Mouse (Mus musculus) neural tube, embryonic 13.5 days (tissue): Measurements from ENCODE around the gene Wnt2b. TPM values are rescaled to one million over a fixed set of nuclear protein-coding genes. Genes with fewer than 3 reads are reported as not detected.

Experiments
- ATAC-seq: fragments of 200-750 bp; cut with Nextera tagmentation; 2 replicates; pipeline ENCODE4 v1.8.0; 2017; ENCODE audit warnings: low read depth, mild to moderate bottlenecking, moderate TSS enrichment, moderate library complexity
- H3K27ac ChIP-seq: fragments of 300-500 bp; sonication (generic); replicated peaks from 2 replicates; pipeline ENCODE4 v1.5.1; 2015; ENCODE audit warnings: moderate library complexity, mild to moderate bottlenecking, inconsistent platforms
- H3K27me3 ChIP-seq: fragments of 300-500 bp; sonication (generic); 2 replicates; pipeline ENCODE4 v1.6.1; 2015; ENCODE audit warnings: mild to moderate bottlenecking, inconsistent platforms
- H3K36me3 ChIP-seq: fragments of 300-500 bp; sonication (generic); 2 replicates; pipeline ENCODE4 v1.6.1; 2015; ENCODE audit warnings: mild to moderate bottlenecking, inconsistent platforms
- H3K4me1 ChIP-seq: fragments of 300-500 bp; sonication (generic); replicated peaks from 2 replicates; pipeline ENCODE4 v1.6.1; 2015; ENCODE audit warnings: inconsistent platforms
- H3K4me2 ChIP-seq: fragments of 300-500 bp; sonication (generic); 2 replicates; pipeline ENCODE4 v1.6.1; 2015; ENCODE audit warnings: inconsistent platforms, mild to moderate bottlenecking, moderate library complexity
- H3K4me3 ChIP-seq: fragments of 300-500 bp; sonication (generic); 2 replicates; pipeline ENCODE4 v1.5.1; 2015; ENCODE audit warnings: mild to moderate bottlenecking, inconsistent platforms
- H3K9ac ChIP-seq: fragments of 300-500 bp; sonication (generic); 2 replicates; pipeline ENCODE4 v1.6.1; 2015; ENCODE audit warnings: moderate library complexity, mild to moderate bottlenecking, inconsistent platforms
- H3K9me3 ChIP-seq: fragments of 300-500 bp; sonication (generic); 2 replicates; pipeline ENCODE4 v1.6.1; 2016; ENCODE audit warnings: inconsistent platforms
- WGBS: fragments of 180-500 bp; shearing (Covaris S2); methylation state at CpG from one replicate; pipeline ENCODE4 v1.1.7; 2015; 5-methylcytosine and 5-hydroxymethylcytosine counted together
- polyA plus RNA-seq: library from polyadenylated mRNA; unstranded; fragments of >200 nt; fragmentation: Nextera tagmentation; extraction: Ambion mirVana; gene quantifications from 2 replicates; pipeline ENCODE4 v1.2.1, GENCODE M21; 2015

Wnt2b gene
- polyA plus RNA-seq, 1 experiment from 2014 or later, result 0.47 TPM

DNA sequence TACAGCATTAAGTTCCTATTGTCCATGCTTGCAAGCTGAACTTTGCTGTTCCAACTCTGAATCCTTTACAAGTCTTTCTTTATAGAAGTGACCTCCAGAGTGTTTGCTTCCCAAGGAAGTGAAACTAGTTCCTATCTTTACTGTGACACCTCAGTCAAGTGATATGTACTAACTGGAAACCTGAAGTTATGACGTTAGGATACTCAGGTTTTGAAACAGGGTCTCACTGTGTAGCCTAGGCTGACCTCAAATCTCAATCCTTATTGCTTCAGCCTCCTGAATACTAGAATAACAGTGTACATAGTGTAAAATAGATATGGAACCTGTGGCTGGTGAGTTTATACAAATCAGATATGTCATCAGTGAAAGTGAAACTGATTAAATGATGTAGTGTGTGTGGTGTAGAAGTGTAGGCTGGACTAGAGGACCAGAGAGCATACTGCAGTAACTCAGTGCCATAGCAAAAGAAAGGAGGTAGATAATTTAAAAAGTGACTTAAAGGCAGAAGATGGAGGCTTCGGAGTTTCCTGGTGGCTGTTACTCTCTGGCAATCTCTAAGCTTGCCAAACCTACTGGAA, 23.9 kb downstream of the Wnt2b start:
- no peak overlapping the region for H3K9ac ChIP-seq
- H3K4me1 ChIP-seq, result peaks cover 4% of the 10 kb centered on the region; the same call in 1 of the 2 replicates
- ATAC-seq, result no peak
- H3K27me3 ChIP-seq, result no peaks in the 10 kb centered on the region
- H3K9me3 ChIP-seq, result no peaks in the 10 kb centered on the region
- H3K36me3 ChIP-seq, result peaks cover 32% of the 10 kb centered on the region
- no peak overlapping the region for H3K4me3 ChIP-seq
- no peak overlapping the region for H3K27ac ChIP-seq
- WGBS, result 93% methylated on average over 2 of the region's 2 CpGs
- H3K4me2 ChIP-seq, result no peak overlapping the region

- no peak overlapping the region for H3K9ac ChIP-seq
- H3K4me3 ChIP-seq, result no peak overlapping the region
- no peak for ATAC-seq
- H3K27ac ChIP-seq, result no peak overlapping the region
- no peak overlapping the region for H3K4me2 ChIP-seq
- no peaks in the 10 kb centered on the region for H3K9me3 ChIP-seq
- 97% methylated on average over 6 of the region's 6 CpGs for WGBS
- no peaks in the 10 kb centered on the region for H3K4me1 ChIP-seq
- no peaks in the 10 kb centered on the region for H3K27me3 ChIP-seq
- peaks cover 34% of the 10 kb centered on the region for H3K36me3 ChIP-seq
Observed at GRCm38 (mm10) chr3:104929385-104929784, 32.3 kb downstream of the Wnt2b start.

GRCm38 (mm10) chr3:104914986-104915385, 46.7 kb downstream of the Wnt2b start:
- no peak overlapping the region for H3K4me3 ChIP-seq
- no peaks in the 10 kb centered on the region for H3K4me1 ChIP-seq
- no peaks in the 10 kb centered on the region for H3K9me3 ChIP-seq
- no peaks in the 10 kb centered on the region for H3K27me3 ChIP-seq
- no peak overlapping the region for H3K9ac ChIP-seq
- H3K27ac ChIP-seq, result no peak overlapping the region
- 49% methylated on average over 3 of the region's 3 CpGs for WGBS
- ATAC-seq, result no peak
- H3K36me3 ChIP-seq, result peaks cover 33% of the 10 kb centered on the region
- no peak overlapping the region for H3K4me2 ChIP-seq

- Histone ChIP-seq H3K27me3 (no peaks in the 10 kb centered on the region), H3K36me3 (peaks cover 38% of the 10 kb centered on the region), H3K9ac (no peak overlapping the region), H3K9me3 (no peaks in the 10 kb centered on the region), H3K4me1 (no peaks in the 10 kb centered on the region), H3K4me2 (no peak overlapping the region), H3K4me3 (no peak overlapping the region), H3K27ac (no peak overlapping the region)
- WGBS, result 79% methylated on average over 6 of the region's 6 CpGs
- no peak for ATAC-seq
Observed at GRCm38 (mm10) chr3:104909195-104909594, 52.5 kb downstream of the Wnt2b start.

- Histone ChIP-seq H3K27me3 (no peaks in the 10 kb centered on the region), H3K4me1 (no peaks in the 10 kb centered on the region), H3K9me3 (no peaks in the 10 kb centered on the region), H3K4me2 (no peak overlapping the region), H3K9ac (no peak overlapping the region), H3K36me3 (peaks cover 43% of the 10 kb centered on the region), H3K4me3 (no peak overlapping the region), H3K27ac (no peak overlapping the region)
- ATAC-seq, result no peak
- WGBS, result 87% methylated on average over 3 of the region's 3 CpGs
Observed at GRCm38 (mm10) chr3:104906007-104906406, 55.7 kb downstream of the Wnt2b start.

DNA sequence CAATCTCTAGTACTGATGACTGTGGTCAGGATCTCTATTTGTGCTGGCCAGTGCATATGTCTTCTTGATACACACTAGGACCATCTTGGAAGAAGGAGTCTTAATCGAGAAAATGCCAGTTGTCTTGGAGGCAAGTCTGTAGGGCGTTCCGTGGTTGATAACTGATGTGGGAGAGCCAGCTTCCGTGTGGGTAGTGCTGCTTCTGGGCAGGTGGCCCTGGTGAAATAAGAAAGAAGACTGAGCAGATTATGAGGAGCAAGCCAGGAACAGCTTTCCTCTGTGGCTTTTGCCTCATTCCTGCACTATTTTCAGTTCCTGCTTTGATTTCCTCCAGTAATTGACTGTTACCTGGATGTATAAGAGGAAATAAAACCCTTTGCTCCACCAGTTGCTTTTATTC, 56.3 kb downstream of the Wnt2b start:
- no peak overlapping the region for H3K4me2 ChIP-seq
- WGBS, result 93% methylated on average over 4 of the region's 4 CpGs
- no peaks in the 10 kb centered on the region for H3K9me3 ChIP-seq
- H3K36me3 ChIP-seq, result peaks cover 37% of the 10 kb centered on the region
- H3K4me3 ChIP-seq, result no peak overlapping the region
- no peak overlapping the region for H3K27ac ChIP-seq
- no peak overlapping the region for H3K9ac ChIP-seq
- H3K4me1 ChIP-seq, result no peaks in the 10 kb centered on the region
- no peak for ATAC-seq
- H3K27me3 ChIP-seq, result no peaks in the 10 kb centered on the region

- Histone ChIP-seq H3K36me3 (peaks cover 47% of the 10 kb centered on the region), H3K27me3 (no peaks in the 10 kb centered on the region), H3K4me1 (no peaks in the 10 kb centered on the region), H3K4me2 (no peak overlapping the region), H3K9ac (no peak overlapping the region), H3K4me3 (no peak overlapping the region), H3K9me3 (no peaks in the 10 kb centered on the region), H3K27ac (no peak overlapping the region)
- ATAC-seq, result no peak
- WGBS, result 91% methylated on average over 4 of the region's 4 CpGs
Observed at GRCm38 (mm10) chr3:104901154-104901553, 60.6 kb downstream of the Wnt2b start.

- H3K36me3 ChIP-seq, result peaks cover 57% of the 10 kb centered on the region
Observed at GRCm38 (mm10) chr3:104896141-104896540, 65.6 kb downstream of the Wnt2b start.

More at GRCm38 (mm10) chr3:104896141-104896540, 65.6 kb downstream of the Wnt2b start:
- Histone ChIP-seq H3K27ac (no peak overlapping the region), H3K4me2 (no peak overlapping the region), H3K9me3 (no peaks in the 10 kb centered on the region), H3K9ac (no peak overlapping the region), H3K4me1 (no peaks in the 10 kb centered on the region), H3K27me3 (no peaks in the 10 kb centered on the region), H3K4me3 (no peak overlapping the region)
- no peak for ATAC-seq
- WGBS, result 75% methylated on average over 3 of the region's 3 CpGs

Other genes starting within 250 kb of the Wnt2b start
- 1.5 and 1.9 TPM in 2 replicates for gene Ppm1j, start 180.9 kb downstream of the Wnt2b start, polyA plus RNA-seq
- gene Fam19a3, start 180.1 kb downstream of the Wnt2b start, polyA plus RNA-seq, result not detected in 2 replicates
- 82.9 and 83.0 TPM in 2 replicates for gene Rhoc, start 173.5 kb downstream of the Wnt2b start, polyA plus RNA-seq
- 13.4 and 13.8 TPM in 2 replicates for gene Mov10, start 143.4 kb downstream of the Wnt2b start, polyA plus RNA-seq
- gene St7l, start 97.9 kb downstream of the Wnt2b start, polyA plus RNA-seq, result 40.4 and 47.0 TPM in 2 replicates
- 181 and 198 TPM in 2 replicates for gene Capza1, start 97.4 kb downstream of the Wnt2b start, polyA plus RNA-seq
- gene Cttnbp2nl, start 91.2 kb upstream of the Wnt2b start, polyA plus RNA-seq, result 52.8 and 59.4 TPM in 2 replicates
- not detected in 2 replicates for gene 4930564D02Rik, start 104.9 kb upstream of the Wnt2b start, polyA plus RNA-seq